Mouse (Mus musculus): ENCODE results near the gene Gpam.

DNA sequence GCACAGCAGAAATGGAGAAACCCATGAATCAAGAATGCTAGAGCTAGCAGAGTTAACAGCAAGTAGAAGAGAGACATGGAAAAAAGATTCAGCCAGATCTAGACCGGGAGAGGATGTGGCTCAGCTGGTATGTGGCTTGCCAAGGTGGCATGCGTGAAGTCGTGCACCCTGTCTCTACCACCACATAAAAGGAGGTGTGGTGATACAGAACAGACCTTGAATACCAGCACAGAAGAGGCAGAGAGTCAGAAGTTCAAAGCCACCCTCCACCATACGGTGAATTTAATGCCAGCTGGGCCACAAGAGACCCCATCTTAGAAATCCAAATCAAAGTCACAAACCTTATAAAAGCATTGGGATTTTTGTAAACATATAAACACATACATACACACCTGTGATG, 25.4 kb downstream of the Gpam start:
- no peak for TF ChIP-seq GATA1 (IDR thresholded peaks at IDR 0.05; ENCODE audit: borderline replicate concordance, low read length)
- TF ChIP-seq FLI1 (IDR thresholded peaks at IDR 0.05; ENCODE audit: low read length): no peak

All from megakaryocyte, embryonic 14.5 days (primary cell).